Mouse (Mus musculus) embryo, embryonic 10 days (tissue): ENCODE measurements around the gene Klrc3.
"Not testable (repeated sequence)": the region's sequence is repeated elsewhere in the genome, so short reads cannot be mapped to it uniquely, and the experiment has no call there.

Experiments
- DNase-seq: peaks from one replicate; pipeline ENCODE4 v3.0.0-alpha.2; 2015; ENCODE audit warnings: low spot score

Klrc3 gene

DNA sequence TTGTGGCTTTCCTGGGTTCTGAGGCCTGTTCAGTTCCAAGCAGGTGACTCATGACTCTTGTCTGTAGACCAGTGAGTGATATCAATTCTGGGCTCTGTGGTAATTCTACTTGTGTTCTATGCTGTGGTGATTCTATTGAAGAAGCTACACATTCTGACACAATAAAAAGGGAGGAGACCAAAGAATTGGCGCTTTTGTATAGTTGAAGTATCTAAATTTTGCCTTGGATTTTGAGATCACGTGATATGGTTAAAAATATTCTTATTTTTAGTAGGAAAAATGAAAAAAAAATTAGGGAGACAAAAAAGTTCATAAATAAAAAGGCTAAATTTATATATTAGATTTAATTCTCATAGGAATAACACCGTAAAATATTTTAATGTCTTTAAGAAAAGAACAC, at the start of gene Klrc3:
TSS of gene Klrc3 (minus strand) at position 101 of the 400 bp plus-strand sequence.
- DNase-seq = not testable (repeated sequence)

- DNase-seq = not testable (repeated sequence)
These were observed 48.3 kb upstream of the Klrc3 start for GRCm38 (mm10) chr6:129691436-129691835.

GRCm38 (mm10) chr6:129680379-129680778, 37.2 kb upstream of the Klrc3 start:
- no peak for DNase-seq

- DNase-seq = no peak
These were observed 35.7 kb upstream of the Klrc3 start, which contains the start of gene Klrc1 for GRCm38 (mm10) chr6:129678873-129679272. Gene Klrc1 (minus strand): TSS chr6:129678973.

DNA sequence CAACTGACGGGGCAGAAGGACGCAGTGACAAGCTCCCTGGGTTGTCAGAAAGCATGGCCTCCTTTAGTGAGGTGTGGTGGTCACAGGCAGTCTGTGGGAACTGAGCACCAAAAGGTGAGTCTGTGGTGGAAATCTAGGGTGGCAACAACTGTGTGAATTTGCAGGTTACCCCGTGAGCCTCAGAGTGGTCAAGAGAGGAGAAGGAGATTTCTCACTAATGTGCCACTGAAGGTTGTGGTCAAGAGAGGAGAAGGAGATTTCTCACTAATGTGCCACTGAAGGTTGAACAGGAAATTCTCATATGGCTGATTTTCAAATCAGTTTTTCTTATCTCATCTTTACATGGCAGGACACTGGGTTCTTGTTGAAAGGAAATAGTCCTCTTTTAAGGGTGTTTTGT, 18.2 kb upstream of the Klrc3 start:
- not testable (repeated sequence) for DNase-seq

GRCm38 (mm10) chr6:129660589-129660988, 17.5 kb upstream of the Klrc3 start, which contains the start of gene Klrc2:
Gene Klrc2 (minus strand): TSS chr6:129660689.
- not testable (repeated sequence) for DNase-seq

DNA sequence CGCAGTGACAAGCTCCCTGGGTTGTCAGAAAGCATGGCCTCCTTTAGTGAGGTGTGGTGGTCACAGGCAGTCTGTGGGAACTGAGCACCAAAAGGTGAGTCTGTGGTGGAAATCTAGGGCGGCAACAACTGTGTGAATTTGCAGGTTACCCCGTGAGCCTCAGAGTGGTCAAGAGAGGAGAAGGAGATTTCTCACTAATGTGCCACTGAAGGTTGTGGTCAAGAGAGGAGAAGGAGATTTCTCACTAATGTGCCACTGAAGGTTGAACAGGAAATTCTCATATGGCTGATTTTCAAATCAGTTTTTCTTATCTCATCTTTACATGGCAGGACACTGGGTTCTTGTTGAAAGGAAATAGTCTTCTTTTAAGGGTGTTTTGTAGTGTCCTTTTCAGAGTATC, 917 bp upstream of the Klrc3 start:
- DNase-seq = not testable (repeated sequence)

- DNase-seq = not testable (repeated sequence)
These were observed 12.1 kb downstream of the Klrc3 start for GRCm38 (mm10) chr6:129631046-129631445.

DNA sequence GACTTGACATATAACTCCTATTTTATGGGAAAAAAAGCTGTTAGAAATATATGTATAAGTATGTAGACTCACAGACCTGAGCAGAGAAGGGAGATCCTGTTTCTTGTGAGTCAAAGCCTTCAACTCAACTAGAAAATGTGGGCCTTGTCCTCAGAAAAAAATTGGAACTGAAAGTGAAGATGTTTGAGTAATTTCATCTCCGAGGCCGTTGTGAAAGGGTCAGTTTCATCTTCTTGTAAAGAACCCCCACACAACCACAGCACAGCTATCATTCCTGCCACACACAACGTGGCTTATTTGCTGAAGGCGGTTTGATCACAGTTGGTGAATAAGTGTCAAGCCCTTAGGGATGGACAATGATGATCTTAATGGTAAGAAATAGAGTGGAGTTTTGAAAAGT, 19.4 kb downstream of the Klrc3 start, which contains the start of gene Klrk1:
TSS of gene Klrk1 (minus strand) at position 130 of the 400 bp plus-strand sequence.
- DNase-seq = no peak

DNA sequence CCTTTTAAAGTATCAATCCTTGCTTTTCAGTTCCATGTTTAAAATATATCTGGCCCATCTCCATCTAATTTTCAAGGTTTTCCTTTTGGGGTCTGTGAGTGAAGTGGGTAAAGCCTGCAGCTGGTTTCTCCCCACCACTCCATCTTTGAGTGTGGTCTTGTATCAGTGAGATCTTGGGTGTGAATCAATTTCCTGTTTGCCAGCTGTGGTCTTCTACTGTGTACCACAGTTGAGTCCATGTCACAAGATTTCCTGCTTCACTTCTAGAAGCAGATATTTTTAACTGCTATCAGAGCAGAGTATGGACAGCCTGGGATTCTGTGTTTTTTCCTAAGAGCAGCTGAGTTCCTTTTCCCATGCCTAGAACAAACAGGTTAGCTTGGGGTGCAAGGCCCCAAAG, 34.8 kb downstream of the Klrc3 start:
- DNase-seq = no peak

DNA sequence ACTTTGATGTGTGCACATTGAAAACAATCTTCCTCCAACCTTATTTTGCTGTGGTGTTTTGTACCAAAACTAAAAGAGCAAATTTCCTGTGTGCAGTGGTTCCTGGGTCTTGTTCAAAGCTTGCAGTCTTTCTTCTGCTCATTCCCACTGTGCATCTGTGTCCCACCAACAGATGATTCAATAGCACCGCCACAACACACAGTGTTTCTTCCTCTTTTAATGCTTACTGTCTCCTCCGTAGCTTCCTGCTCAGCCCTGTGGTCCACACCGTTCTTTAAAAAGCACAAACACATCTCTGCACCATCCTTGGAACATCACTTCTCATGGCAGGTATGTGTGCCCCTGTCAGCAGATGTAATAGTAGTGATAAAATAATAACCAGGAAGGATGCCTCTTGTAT, 51.6 kb downstream of the Klrc3 start, which contains the start of gene Klrd1:
TSS of gene Klrd1 (plus strand) at position 275 of the 400 bp plus-strand sequence.
- DNase-seq = no peak
